Mouse (Mus musculus): ENCODE results near the gene Ifi35. TPM values are rescaled to one million over a fixed set of nuclear protein-coding genes. Genes with fewer than 3 reads are reported as not detected.
"Not testable (repeated sequence)": the region's sequence is repeated elsewhere in the genome, so short reads cannot be mapped to it uniquely, and the experiment has no call there.

The Ifi35 gene
- 1 to 10 TPM; 8.6 to 8.7 TPM for total RNA-seq (2021)
- long read RNA-seq, experiment 1, transcript Ifi35-201 (7 exons, 1,362 nt): major isoform, 7 of 10 reads
- long read RNA-seq, experiment 1, partial matches to known transcripts: 2 of 10 reads
- long read RNA-seq, experiment 1, other reads (novel, unspliced or antisense): 1 of 10 reads
- long read RNA-seq, experiment 2, transcript Ifi35-201 (7 exons, 1,362 nt): major isoform, 7 of 7 reads
- long read RNA-seq, experiment 2, partial matches to known transcripts: 0 of 7 reads
- long read RNA-seq, experiment 2, other reads (novel, unspliced or antisense): 0 of 7 reads

- peak; percentile 85 for DNase-seq (ENCODE audit: low spot score)
Measured at GRCm38 (mm10) chr11:101448274-101448746, at the start of gene Ifi35. Gene Ifi35 (plus strand): TSS chr11:101448407.

- no peak for DNase-seq (ENCODE audit: low spot score)
Measured at GRCm38 (mm10) chr11:101415306-101415705, 32.9 kb upstream of the Ifi35 start.

GRCm38 (mm10) chr11:101416433-101417100 lies 31.6 kb upstream of the Ifi35 start:
- no peak for DNase-seq (ENCODE audit: low spot score)

GRCm38 (mm10) chr11:101417101-101417855 lies 30.9 kb upstream of the Ifi35 start, which contains the start of gene Aarsd1:
Gene Aarsd1 (minus strand): TSS chr11:101417615.
- peak; percentile 90 for DNase-seq (ENCODE audit: low spot score)

- no peak for DNase-seq (ENCODE audit: low spot score)
Measured at GRCm38 (mm10) chr11:101418991-101419390, 29.2 kb upstream of the Ifi35 start.

- no peak for DNase-seq (ENCODE audit: low spot score)
Measured at GRCm38 (mm10) chr11:101419610-101420009, 28.6 kb upstream of the Ifi35 start.

GRCm38 (mm10) chr11:101420148-101420547 lies 28.1 kb upstream of the Ifi35 start:
- no peak for DNase-seq (ENCODE audit: low spot score)

- DNase-seq (ENCODE audit: low spot score): no peak
Measured at GRCm38 (mm10) chr11:101424105-101424851, 23.9 kb upstream of the Ifi35 start, which contains the start of gene Gm27029. Gene Gm27029 (minus strand): TSS chr11:101424796.

- DNase-seq (ENCODE audit: low spot score): peak; percentile 99
Measured at GRCm38 (mm10) chr11:101424925-101425813, 23.0 kb upstream of the Ifi35 start, which contains the start of the genes Rundc1 and Ptges3l. Gene Rundc1 (plus strand): TSS chr11:101425085. Gene Ptges3l (minus strand): TSS chr11:101425333.

GRCm38 (mm10) chr11:101426165-101426564 lies 22.0 kb upstream of the Ifi35 start:
- no peak for DNase-seq (ENCODE audit: low spot score)

- no peak for DNase-seq (ENCODE audit: low spot score)
Measured at GRCm38 (mm10) chr11:101431327-101431726, 16.9 kb upstream of the Ifi35 start.

- no peak for DNase-seq (ENCODE audit: low spot score)
Measured at GRCm38 (mm10) chr11:101433396-101433795, 14.8 kb upstream of the Ifi35 start.

- DNase-seq (ENCODE audit: low spot score): no peak
Measured at GRCm38 (mm10) chr11:101435831-101436230, 12.4 kb upstream of the Ifi35 start.

GRCm38 (mm10) chr11:101436916-101437315 lies 11.3 kb upstream of the Ifi35 start:
- DNase-seq (ENCODE audit: low spot score): no peak

- not testable (repeated sequence) for DNase-seq (ENCODE audit: low spot score)
Measured at GRCm38 (mm10) chr11:101438006-101438405, 10.2 kb upstream of the Ifi35 start.

GRCm38 (mm10) chr11:101441450-101442126 lies 6.6 kb upstream of the Ifi35 start:
- not testable (repeated sequence) for DNase-seq (ENCODE audit: low spot score)

GRCm38 (mm10) chr11:101442127-101442693 lies 6.0 kb upstream of the Ifi35 start, which contains the start of gene Rpl27:
Gene Rpl27 (plus strand): TSS chr11:101442298.
- peak; percentile 98 for DNase-seq (ENCODE audit: low spot score)

- DNase-seq (ENCODE audit: low spot score): no peak
Measured at GRCm38 (mm10) chr11:101442760-101443159, 5.4 kb upstream of the Ifi35 start.

GRCm38 (mm10) chr11:101446319-101446718 lies 1.9 kb upstream of the Ifi35 start:
- no peak for DNase-seq (ENCODE audit: low spot score)

All from gastrocnemius, adult 18-20 months (tissue).